Mouse (Mus musculus) kidney, adult 11 months (tissue): ENCODE measurements around the gene Gzmg.
A peak's percentile ranks its signal among the peaks of the same experiment; 100 is the strongest.
"Not testable (repeated sequence)": the region's sequence is repeated elsewhere in the genome, so short reads cannot be mapped to it uniquely, and the experiment has no call there.

Source experiments
- DNase-seq: peaks from one replicate; pipeline ENCODE4 v3.0.0; 2022

The Gzmg gene

GRCm38 (mm10) chr14:56159479-56159878, at the start of gene Gzmg:
Gzmg (minus strand) TSS chr14:56159579.
- DNase-seq = not testable (repeated sequence)

- no peak for DNase-seq
Observed at GRCm38 (mm10) chr14:56205613-56206012, 46.2 kb upstream of the Gzmg start.

GRCm38 (mm10) chr14:56205021-56205420, 45.6 kb upstream of the Gzmg start:
- DNase-seq = not testable (repeated sequence)

GRCm38 (mm10) chr14:56203975-56204374, 44.6 kb upstream of the Gzmg start:
- DNase-seq = peak; percentile 15

GRCm38 (mm10) chr14:56186946-56187345, 27.6 kb upstream of the Gzmg start:
- no peak for DNase-seq

GRCm38 (mm10) chr14:56186521-56186920, 27.1 kb upstream of the Gzmg start:
- no peak for DNase-seq

GRCm38 (mm10) chr14:56177651-56178050, 18.3 kb upstream of the Gzmg start:
- peak; percentile 5 for DNase-seq

GRCm38 (mm10) chr14:56174499-56174898, 15.1 kb upstream of the Gzmg start, which contains the start of gene Gzmn:
Gzmn (minus strand) TSS chr14:56174599.
- no peak for DNase-seq

GRCm38 (mm10) chr14:56173396-56173795, 14.0 kb upstream of the Gzmg start:
- DNase-seq = no peak

GRCm38 (mm10) chr14:56172744-56173143, 13.4 kb upstream of the Gzmg start:
- no peak for DNase-seq

- no peak for DNase-seq
Observed at GRCm38 (mm10) chr14:56168009-56168408, 8.6 kb upstream of the Gzmg start.

GRCm38 (mm10) chr14:56162109-56162508, 2.7 kb upstream of the Gzmg start:
- DNase-seq = no peak

GRCm38 (mm10) chr14:56155340-56155739, 4.0 kb downstream of the Gzmg start:
- DNase-seq = no peak

- DNase-seq = not testable (repeated sequence)
Observed at GRCm38 (mm10) chr14:56133675-56134074, 25.7 kb downstream of the Gzmg start.

- not testable (repeated sequence) for DNase-seq
Observed at GRCm38 (mm10) chr14:56132508-56132907, 26.9 kb downstream of the Gzmg start, which contains the start of gene Gzmd. Gzmd (minus strand) TSS chr14:56132608.

- no peak for DNase-seq
Observed at GRCm38 (mm10) chr14:56128341-56128740, 31.0 kb downstream of the Gzmg start.

GRCm38 (mm10) chr14:56123516-56123915, 35.9 kb downstream of the Gzmg start:
- no peak for DNase-seq

GRCm38 (mm10) chr14:56120525-56120924, 38.9 kb downstream of the Gzmg start, which contains the start of gene Gzme:
Gzme (minus strand) TSS chr14:56120625.
- DNase-seq = no peak

- not testable (repeated sequence) for DNase-seq
Observed at GRCm38 (mm10) chr14:56115531-56116310, 43.7 kb downstream of the Gzmg start.
